Mouse (Mus musculus) liver, embryonic 14.5 days (tissue): Measurements from ENCODE around the gene Ppfibp1. TPM values are rescaled to one million over a fixed set of nuclear protein-coding genes. Genes with fewer than 3 reads are reported as not detected.
A peak's percentile ranks its signal among the peaks of the same experiment; 100 is the strongest.
"Not testable (repeated sequence)": the region's sequence is repeated elsewhere in the genome, so short reads cannot be mapped to it uniquely, and the experiment has no call there.

Source experiments
- ATAC-seq: fragments of 200-750 bp; cut with Nextera tagmentation; 2 replicates; pipeline ENCODE4 v1.8.0; 2017; ENCODE audit warnings: moderate number of reproducible peaks, mild to moderate bottlenecking, moderate library complexity; ENCODE audit not compliant: insufficient read depth
- DNase-seq, 3 experiments: peaks; one replicate each; pipeline ENCODE4 v3.0.0-alpha.2; 2012 to 2013; ENCODE audit warnings: low read depth in 3 of 3, low spot score in 3 of 3
- H3K27ac ChIP-seq: fragments of 300-500 bp; sonication (generic); 2 replicates; pipeline ENCODE4 v1.5.1; 2014; ENCODE audit warnings: moderate library complexity, mild to moderate bottlenecking, control low read depth, inconsistent platforms
- H3K27me3 ChIP-seq: fragments of 300-500 bp; sonication (generic); 2 replicates; pipeline ENCODE4 v1.6.1; 2014; ENCODE audit warnings: mild to moderate bottlenecking, low read length, moderate library complexity; ENCODE audit not compliant: control insufficient read depth, insufficient read depth
- H3K36me3 ChIP-seq: fragments of 300-500 bp; sonication (generic); replicated peaks from 2 replicates; pipeline ENCODE4 v1.6.1; 2014; ENCODE audit warnings: low read depth; ENCODE audit not compliant: control insufficient read depth, insufficient read depth
- H3K4me1 ChIP-seq, 2 experiments: fragments of 200-500 bp in 1 of 2; fragments of 300-500 bp in 1 of 2; sonication (generic) in 1 of 2; replicated peaks; 2 replicates each; pipeline ENCODE4 v1.6.1; 2012 to 2014; ENCODE audit warnings: antibody characterized with exemption in 1 of 2, inconsistent platforms in 1 of 2, low read length in 1 of 2; ENCODE audit not compliant: control insufficient read depth in 2 of 2, insufficient read depth in 2 of 2
- H3K4me2 ChIP-seq: fragments of 300-500 bp; sonication (generic); 2 replicates; pipeline ENCODE4 v1.6.1; 2014; ENCODE audit warnings: low read depth, mild to moderate bottlenecking, control low read depth, moderate library complexity
- H3K4me3 ChIP-seq, 2 experiments: fragments of 200-500 bp in 1 of 2; fragments of 300-500 bp in 1 of 2; sonication (generic) in 1 of 2; 2 replicates each; pipeline ENCODE4 v1.5.1; 2012 to 2014; ENCODE audit warnings: low read depth in 2 of 2, low read length in 2 of 2, mild to moderate bottlenecking in 2 of 2, control low read depth in 1 of 2, inconsistent platforms in 1 of 2, moderate library complexity in 1 of 2; ENCODE audit not compliant: insufficient read depth in 1 of 2
- H3K9ac ChIP-seq: fragments of 300-500 bp; sonication (generic); replicated peaks from 2 replicates; pipeline ENCODE4 v1.6.1; 2014; ENCODE audit warnings: mild to moderate bottlenecking, control low read depth, moderate library complexity
- H3K9me3 ChIP-seq: fragments of 300-500 bp; sonication (generic); 2 replicates; pipeline ENCODE4 v1.6.1; 2016; ENCODE audit warnings: low read length, mixed read lengths; ENCODE audit not compliant: control insufficient read depth
- CTCF ChIP-seq: IDR thresholded peaks from 2 replicates; pipeline ENCODE4 v1.5.1; 2016; ENCODE audit warnings: antibody characterized with exemption, low read depth, control low read depth
- EP300 ChIP-seq: IDR thresholded peaks from 2 replicates; pipeline ENCODE4 v1.6.1; 2016; ENCODE audit warnings: antibody characterized with exemption, low read depth
- WGBS: fragments of 180-500 bp; shearing (Covaris S2); extraction: QIAGEN DNeasy Blood & Tissue Kit; methylation state at CpG from one replicate; pipeline ENCODE4 v1.1.7; 2014; ENCODE audit not compliant: insufficient replicate concordance; 5-methylcytosine and 5-hydroxymethylcytosine counted together
- polyA plus RNA-seq, 2 experiments: library from polyadenylated mRNA; depleted of rRNA in 1 of 2; stranded (reverse) in 1 of 2; unstranded in 1 of 2; fragments of >200 nt; fragmentation: Nextera tagmentation in 1 of 2; extraction: Ambion mirVana in 1 of 2; gene quantifications; 2 replicates each; pipeline versions ENCODE4 v1.2.1 to v1.2.3; 2012 to 2014

The Ppfibp1 gene
- polyA plus RNA-seq, 2 experiments, result 5.2 to 9.1 TPM

- peaks cover 0 to 14% of the 10 kb centered on the region in 2 experiments; a peak in 2 of 4 replicates for H3K4me1 ChIP-seq
- 69% methylated on average over 9 of the region's 9 CpGs for WGBS
- H3K36me3 ChIP-seq, result no peaks in the 10 kb centered on the region
- no peak overlapping the region for H3K9ac ChIP-seq
- TF ChIP-seq EP300, result no peak
- TF ChIP-seq CTCF, result no peak
- ATAC-seq (peak; percentile 84), DNase-seq (peak; percentile 36 to 84 (median 80))
- no peaks in the 10 kb centered on the region for H3K9me3 ChIP-seq
- H3K4me3 ChIP-seq, result no peak overlapping the region
- no peak overlapping the region for H3K4me2 ChIP-seq
- H3K27ac ChIP-seq, result no peak overlapping the region
- no peaks in the 10 kb centered on the region for H3K27me3 ChIP-seq
Measured at GRCm38 (mm10) chr6:146855185-146855584, 33.1 kb upstream of the Ppfibp1 start.

GRCm38 (mm10) chr6:146857386-146857785 is 30.9 kb upstream of the Ppfibp1 start:
- DNase-seq (no peak), ATAC-seq (no peak)
- no peak overlapping the region for H3K9ac ChIP-seq
- no peak overlapping the region for H3K27ac ChIP-seq
- TF ChIP-seq CTCF (no peak), EP300 (no peak)
- no peaks in the 10 kb centered on the region for H3K27me3 ChIP-seq
- H3K4me2 ChIP-seq, result no peak overlapping the region
- no peaks in the 10 kb centered on the region for H3K36me3 ChIP-seq
- 75% methylated on average over 2 of the region's 2 CpGs for WGBS
- peaks cover 0 to 9% of the 10 kb centered on the region in 2 experiments; a peak in 2 of 4 replicates for H3K4me1 ChIP-seq
- no peaks in the 10 kb centered on the region for H3K9me3 ChIP-seq
- H3K4me3 ChIP-seq, result no peak overlapping the region

GRCm38 (mm10) chr6:146863154-146863553 is 25.1 kb upstream of the Ppfibp1 start:
- Histone ChIP-seq H3K4me2 (no peak overlapping the region), H3K9ac (no peak overlapping the region), H3K4me1 (no peaks in the 10 kb centered on the region), H3K9me3 (no peaks in the 10 kb centered on the region), H3K27me3 (no peaks in the 10 kb centered on the region), H3K4me3 (no peak overlapping the region), H3K27ac (no peak overlapping the region), H3K36me3 (no peaks in the 10 kb centered on the region)
- TF ChIP-seq EP300, result no peak
- 60% methylated on average over 2 of the region's 2 CpGs for WGBS
- DNase-seq (no peak), ATAC-seq (no peak)

GRCm38 (mm10) chr6:146864370-146864769 is 23.9 kb upstream of the Ppfibp1 start:
- not testable (repeated sequence) for ATAC-seq, H3K4me3 ChIP-seq, H3K4me2 ChIP-seq, H3K9me3 ChIP-seq, H3K36me3 ChIP-seq, H3K4me1 ChIP-seq, H3K27me3 ChIP-seq, H3K9ac ChIP-seq, H3K27ac ChIP-seq, DNase-seq
- WGBS, result 64% methylated on average over 2 of the region's 5 CpGs

GRCm38 (mm10) chr6:146865701-146866100 is 22.6 kb upstream of the Ppfibp1 start:
- H3K4me3 ChIP-seq, result no peak overlapping the region

More at GRCm38 (mm10) chr6:146865701-146866100, 22.6 kb upstream of the Ppfibp1 start:
- no peak overlapping the region for H3K27ac ChIP-seq
- TF ChIP-seq CTCF, result peak; percentile 58
- no peak for TF ChIP-seq EP300
- no peak for DNase-seq
- no peak overlapping the region for H3K4me2 ChIP-seq
- no peaks in the 10 kb centered on the region for H3K27me3 ChIP-seq
- no peak for ATAC-seq
- no peak overlapping the region for H3K9ac ChIP-seq
- H3K4me1 ChIP-seq, result no peaks in the 10 kb centered on the region
- 67% methylated on average over 4 of the region's 4 CpGs for WGBS
- no peaks in the 10 kb centered on the region for H3K36me3 ChIP-seq
- no peaks in the 10 kb centered on the region for H3K9me3 ChIP-seq
